Comparison of ENCODE assay signal across 21 mouse cellular contexts in genomic region chr11:30235218-30235617, GRCm38 (mm10).
"Had no signal": no experiment of that assay in that cellular context is flagged by ENCODE, and none has a peak within 500 bp of the region (broad histone marks: within the 10 kb centered on the region; RNA-seq: fewer than 3 reads in every experiment).

No protein-coding gene starts in this region.

- H3K4me1 ChIP-seq: liver, embryonic 12.5 days had no signal

- H3K4me2 ChIP-seq: heart, embryonic 12.5 days; hindbrain, embryonic 14.5 days; intestine, embryonic 15.5 days; limb, embryonic 13.5 days; limb, embryonic 15.5 days; liver, embryonic 12.5 days had no signal

- H3K9me3 ChIP-seq: heart, embryonic 12.5 days; intestine, embryonic 15.5 days; limb, embryonic 13.5 days; limb, embryonic 15.5 days; liver, embryonic 12.5 days had no signal

- H3K9ac ChIP-seq: heart, embryonic 12.5 days; hindbrain, embryonic 14.5 days; intestine, embryonic 15.5 days; limb, embryonic 13.5 days; limb, embryonic 15.5 days; liver, embryonic 12.5 days; liver, embryonic 14.5 days had no signal

- DNase-seq: gastrocnemius, adult 2 months; gastrocnemius, postnatal 10 days; gastrocnemius, postnatal 25 days; heart, postnatal 14 days; heart, postnatal 4 days; kidney, adult 18-20 months; kidney, adult 8-10 months; kidney, postnatal 10 days; kidney, postnatal 25 days; kidney, postnatal 4 days had no signal

- H3K27me3 ChIP-seq: heart, embryonic 12.5 days; intestine, embryonic 15.5 days; limb, embryonic 13.5 days; limb, embryonic 15.5 days; liver, embryonic 12.5 days had no signal

- H3K4me3 ChIP-seq: gastrocnemius, adult 2 months; heart, embryonic 12.5 days; intestine, embryonic 15.5 days; left cerebral cortex, adult 2 months; limb, embryonic 13.5 days; limb, embryonic 15.5 days; liver, embryonic 12.5 days had no signal

- ATAC-seq: forebrain, embryonic 16.5 days; inflammation-experienced regulatory T-cells, adult 6 months; intestine, embryonic 15.5 days; intestine, postnatal 0 days; liver, embryonic 12.5 days had no signal

- H3K27ac ChIP-seq: hindbrain, embryonic 14.5 days; intestine, embryonic 15.5 days; left cerebral cortex, adult 2 months; limb, embryonic 13.5 days; limb, embryonic 15.5 days; liver, embryonic 12.5 days; liver, embryonic 14.5 days had no signal

- H3K36me3 ChIP-seq: intestine, embryonic 15.5 days; limb, embryonic 15.5 days; liver, embryonic 12.5 days had no signal
